Mouse (Mus musculus): ENCODE measurements around the gene Phrf1.

DNA sequence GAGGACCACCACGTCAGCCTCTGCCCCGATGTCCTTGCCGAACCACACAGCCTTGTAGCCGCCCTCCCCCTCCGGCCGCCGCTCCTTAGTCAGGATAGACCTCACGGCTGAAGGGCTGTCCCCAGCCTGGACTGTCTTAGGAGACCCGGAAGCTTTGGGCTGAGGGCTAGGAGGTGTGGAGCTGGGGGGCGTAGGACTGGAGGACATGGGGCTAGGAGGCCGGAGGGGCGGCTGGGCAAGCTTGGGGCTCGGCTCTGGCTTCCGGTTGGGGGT, 40.6 kb downstream of the Phrf1 start:
- no peak for TF ChIP-seq CTCF (IDR thresholded peaks at IDR 0.05)
- TF ChIP-seq EP300 (IDR thresholded peaks at IDR 0.05; ENCODE audit: insufficient read depth, low read depth, low read length): no peak
- TF ChIP-seq POLR2A (IDR thresholded peaks at IDR 0.05; ENCODE audit: insufficient read depth, low read depth, low read length): no peak
